Mouse (Mus musculus) mouse trophoblast stem cell (cell line): ENCODE results near the gene Xrcc5.

ENCODE experiments used
- in situ Hi-C, 2 experiments: fragments of 300-500 bp; cut with MseI, MboI; formaldehyde crosslinking; loops; 2 replicates in 1 of 2; 3 replicates in 1 of 2; pipeline ENCODE4 v1.15.1; 2025

Xrcc5 gene

DNA sequence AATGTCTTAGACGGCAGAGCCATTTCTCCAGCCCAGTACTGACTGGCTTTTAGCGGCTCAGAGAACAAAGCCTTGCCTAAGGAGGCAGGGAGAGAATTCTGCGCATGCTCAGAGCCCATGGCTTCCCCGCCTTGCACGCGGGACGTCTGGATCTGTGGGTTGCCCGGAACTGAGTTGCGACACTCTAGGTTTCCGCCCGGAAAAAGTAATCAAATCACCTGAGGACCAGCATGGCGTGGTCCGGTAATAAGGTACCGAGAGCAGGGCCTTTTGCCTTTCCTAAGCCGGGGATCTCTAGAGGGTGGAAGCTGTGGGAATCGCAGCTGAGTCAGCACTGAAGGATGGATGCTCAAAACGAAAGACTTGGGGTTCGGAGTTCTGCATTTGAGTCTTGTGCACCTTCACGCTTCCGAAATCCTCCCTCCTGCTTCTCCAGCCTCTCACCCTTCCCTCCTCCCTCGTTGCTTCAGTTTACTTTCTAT, at the start of gene Xrcc5:
Xrcc5 (plus strand) TSS at position 105 of the 482 bp plus-strand sequence.
- in situ Hi-C loops: loop anchor here in 1 of 2 experiments (25.0 kb wide), 1 partner anchor 280 kb away; the partner anchor contains the start of gene Smarcal1

DNA sequence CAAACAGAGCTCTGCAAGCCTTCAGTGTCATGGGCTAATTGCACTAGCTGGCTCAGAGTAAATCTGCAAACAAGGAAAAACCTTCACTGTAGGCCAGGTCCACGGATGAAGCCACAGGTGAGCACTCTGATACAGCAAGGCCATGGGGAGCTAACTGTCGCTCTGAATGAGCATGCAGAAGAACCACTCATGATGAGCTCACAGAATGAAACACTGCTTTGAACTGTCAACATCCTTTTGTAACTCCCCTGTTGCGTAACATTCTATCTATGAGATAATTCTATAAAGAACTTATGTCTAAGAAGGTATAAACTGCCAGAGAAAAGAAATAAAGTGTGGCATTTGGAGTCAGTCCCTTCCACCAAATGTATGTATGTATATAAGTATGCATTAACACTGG, 44.1 kb upstream of the Xrcc5 start:
- in situ Hi-C loops: no loop called here

DNA sequence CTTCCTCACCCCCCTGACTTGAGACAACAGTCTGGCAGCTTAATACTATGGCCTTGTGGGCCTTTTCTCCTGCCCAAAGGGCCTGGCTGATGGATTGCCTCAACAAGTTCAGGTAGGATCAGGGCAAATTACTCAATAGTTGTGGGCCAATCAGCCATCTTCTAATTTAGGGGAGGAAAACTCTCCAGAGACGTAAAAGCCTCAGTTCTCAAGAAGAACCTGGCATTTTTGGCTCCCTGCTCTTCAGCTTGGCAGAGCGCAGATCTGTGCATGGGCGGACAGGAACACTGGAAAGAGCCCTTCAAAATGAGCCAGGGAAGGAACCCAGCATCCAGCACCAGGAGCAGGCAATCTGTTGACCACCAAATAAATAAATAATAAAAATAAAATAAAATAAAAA, 29.1 kb upstream of the Xrcc5 start:
- in situ Hi-C loops: no loop called here

DNA sequence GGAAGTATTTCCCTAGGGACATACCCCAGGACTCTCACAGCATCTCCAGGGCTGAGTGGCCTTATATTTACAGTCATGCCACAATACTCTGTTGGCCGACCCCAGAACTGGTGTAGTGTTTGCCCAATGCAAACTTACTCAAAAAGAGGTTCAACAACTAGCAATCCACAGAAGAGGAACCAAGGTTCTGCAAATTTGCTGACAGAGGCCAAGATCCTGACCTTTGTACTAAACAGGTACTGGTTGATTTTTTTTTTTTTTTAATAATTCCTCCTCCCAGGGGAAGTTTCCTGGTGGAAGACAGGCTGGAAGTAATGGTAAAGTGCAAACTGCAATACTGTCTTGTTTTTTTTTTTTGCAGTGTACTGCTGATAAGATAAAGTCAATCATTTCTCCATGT, 24.6 kb upstream of the Xrcc5 start:
- in situ Hi-C loops: no loop called here

DNA sequence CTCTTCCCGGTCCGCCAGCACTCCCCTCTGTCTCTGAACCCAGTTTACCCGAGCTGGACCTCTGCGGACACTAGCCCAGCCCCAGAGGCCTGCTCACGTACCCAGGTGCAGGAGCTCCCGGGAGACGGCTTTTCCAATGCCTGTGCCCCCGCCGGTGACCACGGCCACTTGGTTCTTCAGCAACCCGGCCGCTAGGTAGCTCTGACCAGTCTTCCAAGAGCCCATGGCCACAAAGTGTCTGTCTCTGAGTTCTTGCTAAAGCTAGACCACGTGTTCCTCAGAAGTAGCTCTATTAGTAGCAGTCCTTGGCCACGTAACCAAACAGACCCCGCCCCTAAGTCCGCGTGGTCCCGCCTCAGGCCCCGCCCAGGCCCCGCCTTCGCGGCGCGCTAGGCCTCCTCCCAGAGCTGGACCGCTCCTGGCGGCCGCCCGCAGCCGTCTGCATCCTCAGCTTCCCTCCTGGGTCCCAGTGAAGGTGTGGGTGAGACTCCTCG, 23.2 kb upstream of the Xrcc5 start, which contains the start of the genes Pecr and Tmem169:
Pecr (minus strand) TSS at position 323 of the 494 bp plus-strand sequence.
Tmem169 (plus strand) TSS at position 378 of the 494 bp plus-strand sequence.
- in situ Hi-C loops: no loop called here

DNA sequence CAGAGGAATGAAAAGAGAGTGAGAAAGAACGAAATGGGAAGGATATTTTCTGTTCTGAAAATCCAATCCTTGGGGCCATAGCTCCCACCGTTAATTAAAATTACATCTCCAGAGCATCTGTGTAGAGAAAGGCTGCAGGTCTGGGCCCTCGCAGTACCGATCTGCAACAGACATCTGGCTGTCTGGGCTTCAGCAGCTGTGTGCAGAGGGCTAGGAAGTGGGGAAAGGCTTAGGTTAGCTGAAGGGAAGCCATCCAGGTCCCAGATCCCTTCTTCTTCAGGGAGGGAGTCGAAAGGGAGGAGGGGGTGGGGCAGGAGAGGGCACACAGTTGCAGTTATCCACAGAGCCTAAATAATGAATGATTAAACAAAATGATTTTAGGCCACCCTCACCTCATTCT, 22.7 kb upstream of the Xrcc5 start:
- in situ Hi-C loops: no loop called here

DNA sequence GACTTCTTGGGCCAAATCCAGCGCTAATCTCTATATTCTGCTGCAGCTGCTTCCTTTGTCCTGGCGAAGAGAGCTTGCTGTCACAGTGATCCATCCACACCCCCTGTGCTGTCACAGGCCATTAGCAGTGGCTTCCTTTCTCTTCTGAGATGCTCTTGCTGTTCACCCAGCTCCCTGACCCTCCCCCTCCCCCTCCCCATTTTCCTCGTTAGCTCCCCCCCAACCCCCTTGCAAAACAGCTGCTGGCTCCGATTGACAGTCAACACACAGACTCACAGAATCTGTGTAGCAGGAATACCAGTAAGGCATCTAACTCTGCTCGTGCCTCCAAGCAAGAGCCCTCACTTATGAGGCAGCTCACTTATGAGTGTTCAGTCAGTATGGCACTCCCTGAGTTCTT, 20.3 kb upstream of the Xrcc5 start:
- in situ Hi-C loops: no loop called here

DNA sequence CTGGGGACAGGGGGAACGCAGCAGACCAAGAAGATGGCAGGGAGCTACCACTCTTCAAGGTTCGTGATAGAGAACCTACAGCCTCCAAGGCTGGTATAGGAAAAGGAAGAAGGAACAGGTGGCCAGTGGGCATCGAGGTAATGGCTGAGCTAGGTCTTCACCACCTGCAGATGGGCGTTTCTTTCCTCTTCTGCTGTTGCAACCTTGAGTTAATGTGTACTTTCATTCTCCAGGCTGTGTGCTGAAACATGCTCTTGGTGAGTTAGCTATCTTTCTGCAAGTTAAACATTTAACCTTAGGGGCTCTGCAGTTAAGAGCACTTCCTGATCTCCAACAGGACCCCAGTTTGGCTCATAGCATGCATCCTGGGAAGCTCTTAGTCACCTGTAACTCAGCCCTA, 19.3 kb upstream of the Xrcc5 start:
- in situ Hi-C loops: no loop called here

DNA sequence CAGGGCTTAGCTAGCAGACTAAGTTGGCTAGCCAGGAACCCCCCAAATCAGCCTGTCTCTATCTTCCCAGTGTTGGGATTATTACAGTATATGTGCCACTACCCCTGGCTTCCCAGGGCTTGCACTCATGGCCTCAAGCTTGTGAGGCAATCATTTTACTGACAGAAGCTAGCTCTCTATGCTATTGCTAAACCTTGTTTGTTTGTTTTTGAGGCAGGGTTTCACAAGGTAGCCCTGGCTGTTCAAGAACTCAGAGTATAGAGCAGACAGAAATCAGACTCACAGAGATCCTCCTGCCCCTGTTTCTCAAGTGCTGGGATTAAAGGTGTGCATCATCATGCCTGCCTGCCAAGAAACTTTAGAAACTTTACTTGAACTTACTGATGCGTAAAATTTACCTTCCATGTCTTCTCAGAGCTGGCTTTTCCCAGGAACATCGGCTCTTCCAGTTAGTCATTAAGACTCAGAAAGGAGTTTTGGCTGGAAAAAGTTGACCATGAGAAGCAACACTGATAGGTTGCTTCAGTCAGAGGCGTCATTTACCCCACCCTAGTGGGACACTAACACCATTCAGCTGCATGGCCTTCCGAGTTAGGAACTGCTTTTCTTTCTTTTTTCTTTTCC, 18.6 kb upstream of the Xrcc5 start:
- in situ Hi-C loops: no loop called here

DNA sequence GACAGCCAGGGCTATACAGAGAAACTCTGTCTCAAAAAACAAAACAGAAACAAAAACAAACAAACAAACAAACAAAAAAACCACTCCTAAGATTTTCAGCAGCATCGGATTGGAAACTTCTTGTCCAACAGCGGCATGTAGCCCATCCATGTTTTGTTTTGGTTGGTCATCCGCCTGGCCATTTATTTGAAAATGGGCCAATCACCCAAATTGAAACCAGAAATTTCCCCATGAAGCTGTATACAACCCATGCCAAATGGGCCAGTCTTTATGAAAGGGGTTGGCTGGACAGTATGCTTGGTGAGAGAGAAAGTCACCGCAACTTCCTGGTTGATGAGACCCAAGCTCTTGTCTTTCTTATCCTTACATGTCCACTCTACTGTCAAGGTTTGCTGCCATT, 16.3 kb upstream of the Xrcc5 start:
- in situ Hi-C loops: no loop called here

DNA sequence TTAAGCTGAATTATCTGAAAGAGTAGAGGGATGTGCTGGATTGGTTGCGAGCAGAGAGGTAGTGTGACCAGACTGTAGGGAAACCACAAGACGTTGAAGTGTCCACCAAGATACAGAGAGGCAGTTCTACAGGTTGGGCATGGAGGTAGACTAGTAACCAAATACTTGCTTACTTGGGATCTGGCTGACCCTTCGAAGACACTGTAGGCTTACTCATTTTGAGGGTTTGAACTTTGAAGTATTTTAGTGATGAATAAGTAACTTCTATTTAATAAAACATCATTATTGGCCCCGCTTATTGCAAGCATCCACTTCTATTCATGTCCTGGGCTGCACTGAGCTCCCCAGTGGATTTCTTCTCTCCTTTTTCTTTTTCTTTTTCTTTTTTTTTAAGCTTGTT, 15.8 kb upstream of the Xrcc5 start:
- in situ Hi-C loops: no loop called here

DNA sequence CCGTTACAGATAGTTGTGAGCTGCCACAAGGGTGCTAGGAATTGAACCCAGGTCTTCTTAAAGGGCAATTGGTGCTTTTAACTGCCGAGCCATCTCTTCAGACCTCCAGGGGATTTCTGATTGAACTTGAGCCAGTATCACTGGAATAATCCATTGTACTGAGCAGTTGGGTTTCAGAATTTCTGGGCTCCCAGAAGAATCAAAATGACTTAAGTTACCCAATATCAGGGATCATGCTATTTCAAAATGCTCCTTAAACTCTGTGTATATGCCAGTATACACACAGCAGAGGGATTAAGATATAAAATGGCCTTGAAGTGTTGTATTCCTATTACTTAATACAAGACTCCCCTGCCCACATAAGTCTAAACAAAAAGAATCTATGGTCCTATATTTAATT, 15.3 kb upstream of the Xrcc5 start:
- in situ Hi-C loops: no loop called here

DNA sequence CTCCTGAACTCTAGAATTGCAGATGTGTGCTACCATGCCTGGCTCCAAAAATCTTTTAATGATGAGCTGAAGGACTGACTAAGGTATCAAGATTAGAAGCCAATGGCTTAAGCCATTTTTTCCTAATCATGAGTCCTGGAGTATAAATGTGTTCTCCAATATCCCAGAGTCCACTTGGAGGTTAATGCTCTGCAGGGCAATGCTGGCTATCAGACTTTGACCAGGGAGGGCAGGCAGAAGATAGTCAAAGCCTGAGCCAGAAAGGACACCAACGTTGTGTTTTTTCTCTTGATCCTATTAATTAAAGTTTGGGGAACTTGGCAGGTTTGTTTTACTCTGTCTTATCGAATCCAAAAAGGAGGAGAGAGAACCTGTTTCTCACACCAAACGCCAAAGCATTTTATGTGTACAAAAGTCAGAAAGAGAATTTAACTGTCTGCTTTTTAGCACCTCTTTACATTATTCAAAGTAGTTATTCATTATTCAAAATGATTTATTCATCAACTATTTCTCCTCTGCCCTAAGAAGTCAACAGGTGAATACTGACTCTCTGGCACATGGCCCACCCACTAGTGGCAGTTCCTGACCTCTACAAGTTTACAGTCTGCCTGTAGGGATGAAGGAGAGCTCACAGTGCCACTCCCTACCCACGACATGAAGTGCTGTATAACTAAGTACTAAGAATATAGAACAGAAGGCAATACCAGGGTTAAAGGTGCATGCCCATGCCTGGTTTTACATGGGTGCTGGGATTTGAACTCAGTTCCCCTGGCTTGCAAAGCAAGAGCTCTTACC, 13.2 kb upstream of the Xrcc5 start:
- in situ Hi-C loops: no loop called here

DNA sequence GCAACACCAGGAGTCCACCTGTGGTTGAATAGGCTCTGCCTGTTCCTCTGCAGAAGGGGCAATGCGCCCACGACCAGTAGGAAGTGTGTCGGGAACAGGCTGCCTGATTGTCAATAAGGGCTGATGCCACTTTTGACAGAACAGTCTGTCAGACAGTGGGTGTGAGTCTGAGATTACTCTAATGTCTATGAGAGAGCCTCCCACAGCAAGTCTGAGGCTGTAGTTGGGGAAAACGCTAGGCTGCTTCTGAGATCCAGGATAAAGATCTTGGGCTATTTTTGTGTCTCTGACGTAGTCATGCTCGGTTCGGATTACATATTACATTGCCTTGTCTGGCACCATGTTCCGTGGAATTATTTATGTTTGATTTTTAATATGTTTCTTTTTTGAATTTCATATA, 11.5 kb upstream of the Xrcc5 start:
- in situ Hi-C loops: no loop called here

DNA sequence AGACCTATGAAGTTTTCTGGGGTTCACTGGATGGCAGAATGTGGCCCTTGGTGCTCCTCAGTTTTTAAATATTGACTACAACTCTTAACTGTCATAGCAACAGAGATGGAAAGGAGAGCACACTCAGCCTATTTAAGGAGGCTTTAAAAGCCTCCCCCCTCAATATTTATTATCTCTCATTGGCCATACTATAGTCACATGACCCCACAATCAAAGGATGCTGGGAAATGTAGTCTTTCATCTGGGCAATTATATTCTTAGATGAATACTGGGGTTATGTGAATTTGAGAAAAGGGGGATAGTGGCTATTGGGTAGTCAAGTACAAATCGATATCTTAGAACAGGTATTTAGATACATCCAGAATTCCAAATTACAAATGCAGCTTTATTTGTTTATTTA, 5.4 kb upstream of the Xrcc5 start:
- in situ Hi-C loops: loop anchor here in 1 of 2 experiments (25.0 kb wide), 1 partner anchor 285 kb away; the partner anchor contains the start of gene Smarcal1

DNA sequence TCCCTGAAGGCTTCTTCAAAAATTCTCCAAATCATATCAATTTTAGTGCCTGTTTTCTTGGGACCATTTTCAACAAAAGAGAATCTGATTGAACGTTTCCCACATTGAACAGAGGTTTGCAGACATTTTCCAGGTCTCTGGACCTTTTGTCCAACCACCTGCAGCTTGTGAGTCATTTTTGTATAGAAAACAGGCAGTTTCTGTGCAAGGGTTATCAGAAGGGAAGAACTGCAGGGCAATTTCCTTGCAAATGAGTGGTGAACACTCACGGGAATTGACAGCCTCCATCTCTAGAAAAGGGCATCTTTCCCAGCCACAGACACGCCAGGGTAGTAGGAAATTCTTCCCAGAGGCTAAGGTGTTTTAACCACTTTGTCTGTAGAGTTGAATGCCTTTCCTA, 980 bp upstream of the Xrcc5 start:
- in situ Hi-C loops: loop anchor here in 1 of 2 experiments (25.0 kb wide), 1 partner anchor 281 kb away; the partner anchor contains the start of gene Smarcal1

DNA sequence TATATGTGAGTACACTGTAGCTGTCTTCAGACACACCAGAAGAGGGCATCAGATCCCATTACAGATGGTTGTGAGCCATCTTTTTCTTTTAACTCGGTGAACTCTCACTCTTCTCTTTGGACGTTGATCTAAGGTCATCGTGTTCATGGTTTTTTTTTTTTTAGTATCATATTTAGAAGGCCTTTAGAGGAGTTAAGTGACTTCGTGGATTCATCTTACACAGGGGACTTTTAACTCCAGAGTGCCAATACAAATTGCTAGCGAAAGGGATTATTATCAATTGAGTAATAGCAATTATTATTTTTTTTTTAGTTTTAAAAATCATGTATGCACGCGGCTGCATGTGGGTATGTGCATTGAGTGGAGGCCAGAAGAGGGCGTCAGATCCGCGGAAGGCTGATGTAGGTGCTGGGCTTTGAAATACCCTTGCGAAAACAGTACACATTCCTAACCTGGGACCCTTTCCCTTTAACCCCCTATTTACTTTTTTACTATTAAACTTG, 491 bp upstream of the Xrcc5 start:
- in situ Hi-C loops: loop anchor here in 1 of 2 experiments (25.0 kb wide), 1 partner anchor 281 kb away; the partner anchor contains the start of gene Smarcal1

DNA sequence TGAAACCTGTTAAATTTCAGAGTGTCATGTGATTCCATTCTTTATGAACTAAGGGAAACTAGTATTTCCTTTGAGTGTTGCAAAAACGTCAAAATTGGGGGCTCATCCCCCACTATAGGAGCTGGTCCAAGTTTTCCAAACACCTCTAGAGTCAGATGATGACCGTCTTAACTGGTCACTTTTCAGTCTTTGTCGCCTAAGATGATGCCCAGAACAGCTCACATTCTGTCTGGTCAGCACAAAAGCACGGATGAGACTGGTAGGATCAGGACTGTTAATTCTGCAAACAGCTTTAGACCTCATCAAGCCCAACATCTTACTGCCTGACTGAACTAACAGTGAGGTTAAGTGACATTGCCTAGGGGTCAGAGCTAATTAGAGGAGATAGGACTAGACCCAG, 1.7 kb downstream of the Xrcc5 start:
- in situ Hi-C loops: loop anchor here in 1 of 2 experiments (25.0 kb wide), 1 partner anchor 278 kb away; the partner anchor contains the start of gene Smarcal1

DNA sequence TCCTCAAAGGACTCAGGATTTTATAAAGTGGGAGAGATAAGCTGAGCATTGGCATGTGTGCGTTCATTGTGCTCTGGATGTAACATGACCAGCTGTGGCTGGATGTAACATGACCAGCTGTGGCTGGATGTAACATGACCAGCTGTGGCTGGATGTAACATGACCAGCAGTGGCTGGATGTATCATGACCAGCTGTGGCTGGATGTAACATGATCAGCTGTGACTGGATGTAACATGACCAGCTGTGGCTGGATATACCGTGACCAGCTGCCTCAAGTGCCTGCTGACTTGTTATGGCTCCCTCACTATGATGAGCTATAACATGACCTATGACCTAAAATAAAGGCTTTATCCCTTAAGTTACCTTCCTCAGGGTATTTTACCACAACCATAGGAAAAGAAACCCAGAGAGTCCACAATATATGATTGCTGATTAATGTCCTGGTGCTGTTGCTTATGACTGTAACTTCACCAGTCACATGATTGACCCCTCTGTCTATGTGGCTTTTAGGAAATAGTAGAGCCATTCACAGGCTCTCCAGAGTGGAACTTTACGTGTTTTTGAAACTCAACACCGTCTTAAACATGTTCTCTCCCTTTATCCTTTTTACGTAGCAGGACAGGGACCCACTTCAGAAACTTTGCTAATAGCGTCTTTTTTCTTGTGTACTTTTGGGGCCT, 2.7 kb downstream of the Xrcc5 start:
- in situ Hi-C loops: loop anchor here in 1 of 2 experiments (25.0 kb wide), 1 partner anchor 277 kb away; the partner anchor contains the start of gene Smarcal1

DNA sequence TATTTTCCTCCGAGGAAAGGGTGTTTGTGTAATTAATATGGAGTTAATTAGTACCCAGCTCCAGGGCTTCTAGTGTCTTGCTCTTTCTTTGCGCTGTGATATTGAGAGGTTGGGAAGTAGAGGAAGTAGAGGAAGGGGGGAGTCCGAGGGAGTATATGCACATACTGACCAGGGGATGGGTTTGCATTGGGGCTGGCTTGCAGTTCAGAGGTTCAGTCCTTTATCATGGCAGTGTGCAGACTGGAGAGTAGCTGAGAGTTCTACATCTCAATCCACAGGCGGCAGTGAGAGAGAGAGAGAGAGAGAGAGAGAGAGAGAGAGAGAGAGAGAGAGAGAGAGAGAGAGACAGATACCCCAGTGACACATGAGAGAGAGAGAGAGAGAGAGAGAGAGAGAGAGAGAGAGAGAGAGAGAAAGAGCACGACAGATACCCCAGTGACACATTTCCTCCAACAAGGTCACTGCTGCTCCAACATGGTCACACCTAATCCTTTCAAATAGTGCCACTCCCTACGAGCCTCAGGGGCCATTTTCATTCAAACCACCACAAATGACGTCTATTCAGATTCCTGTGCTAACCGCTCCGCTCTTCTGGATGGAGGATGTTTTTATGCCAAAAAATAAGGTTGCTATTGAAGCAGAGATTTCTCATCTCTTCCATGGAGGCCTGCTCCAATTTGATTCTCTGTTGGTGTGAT, 5.6 kb downstream of the Xrcc5 start:
- in situ Hi-C loops: loop anchor here in 1 of 2 experiments (25.0 kb wide), 1 partner anchor 274 kb away; the partner anchor contains the start of gene Smarcal1
